Comparison of ENCODE assay signal across 23 mouse cellular contexts in the genomic region with DNA sequence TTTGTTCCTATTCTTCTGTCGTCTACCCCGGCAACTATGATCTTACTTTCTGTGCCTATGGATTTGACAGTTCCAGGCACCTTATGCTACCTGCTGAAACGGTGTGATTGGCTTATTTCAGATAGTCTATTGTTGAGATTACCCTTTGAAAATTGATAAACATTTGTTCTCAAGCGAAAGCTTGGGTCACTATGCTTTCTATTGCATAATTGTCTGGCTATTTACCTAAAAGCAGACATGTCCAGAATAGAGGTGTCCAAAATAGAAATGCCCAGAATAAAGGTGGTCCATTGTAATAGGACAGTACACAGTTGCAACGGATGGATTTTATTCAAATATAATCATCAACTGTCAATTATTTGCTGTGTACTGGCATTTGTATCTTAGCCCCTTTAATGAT.
"Had no signal": no experiment of that assay in that cellular context is flagged by ENCODE, and none has a peak within 500 bp of the region (broad histone marks: within the 10 kb centered on the region; RNA-seq: fewer than 3 reads in every experiment).

No protein-coding gene starts in this region.

- H3K4me3 ChIP-seq: heart, adult 2 months; heart, embryonic 13.5 days; heart, embryonic 15.5 days; hindbrain, embryonic 13.5 days; hindbrain, embryonic 15.5 days; limb, embryonic 13.5 days; limb, embryonic 15.5 days; liver, embryonic 13.5 days had no signal

- H3K4me2 ChIP-seq: heart, embryonic 11.5 days; heart, embryonic 13.5 days; heart, embryonic 15.5 days; hindbrain, embryonic 13.5 days; hindbrain, embryonic 15.5 days; limb, embryonic 13.5 days; limb, embryonic 15.5 days; liver, embryonic 11.5 days; liver, embryonic 13.5 days had no signal

- H3K4me1 ChIP-seq: heart, embryonic 13.5 days; heart, embryonic 15.5 days; hindbrain, embryonic 13.5 days; hindbrain, embryonic 15.5 days; limb, embryonic 13.5 days; limb, embryonic 15.5 days; liver, embryonic 13.5 days had no signal

- H3K9me3 ChIP-seq: heart, embryonic 13.5 days; heart, embryonic 15.5 days; hindbrain, embryonic 13.5 days; hindbrain, embryonic 15.5 days; limb, embryonic 13.5 days; limb, embryonic 15.5 days; liver, embryonic 13.5 days had no signal

- ATAC-seq: forebrain, postnatal 0 days; hindbrain, postnatal 0 days; intestine, embryonic 16.5 days had no signal

- H3K36me3 ChIP-seq: heart, embryonic 13.5 days; heart, embryonic 15.5 days; hindbrain, embryonic 13.5 days; hindbrain, embryonic 15.5 days; limb, embryonic 13.5 days; limb, embryonic 15.5 days; liver, embryonic 13.5 days had no signal

- H3K27me3 ChIP-seq: heart, embryonic 13.5 days; heart, embryonic 15.5 days; hindbrain, embryonic 13.5 days; hindbrain, embryonic 15.5 days; limb, embryonic 13.5 days; limb, embryonic 15.5 days; liver, embryonic 13.5 days had no signal

- H3K9ac ChIP-seq: forebrain, postnatal 0 days; heart, embryonic 13.5 days; heart, embryonic 15.5 days; hindbrain, embryonic 13.5 days; hindbrain, embryonic 15.5 days; limb, embryonic 13.5 days; limb, embryonic 15.5 days; liver, embryonic 13.5 days had no signal

- H3K27ac ChIP-seq: heart, adult 2 months; heart, embryonic 13.5 days; heart, embryonic 15.5 days; hindbrain, embryonic 13.5 days; hindbrain, embryonic 15.5 days; hindbrain, postnatal 0 days; limb, embryonic 13.5 days; limb, embryonic 15.5 days; liver, embryonic 13.5 days had no signal

- DNase-seq: forebrain, postnatal 0 days; gastrocnemius, postnatal 14 days; gastrocnemius, postnatal 36 days; heart, adult 2 months; heart, postnatal 14 days; heart, postnatal 36 days; kidney, adult 11 months; kidney, postnatal 14 days; kidney, postnatal 36 days; layer of hippocampus, adult 9-11 months; layer of hippocampus, postnatal 36 days; left cerebral cortex, postnatal 4 days; liver, embryonic 13.5 days had no signal
